Mouse (Mus musculus) embryonic facial prominence, embryonic 10.5 days (tissue): ENCODE measurements at regions not wholly inside any gene's neighbourhood (a gene's known extent, or its start where the extent isn't known, plus 50 kb on each side); places are given as distances from the start of the nearest gene placed in this dataset.
A peak's percentile ranks its signal among the peaks of the same experiment; 100 is the strongest.

Experiments used
- DNase-seq: peaks from one replicate; pipeline ENCODE4 v3.0.0-alpha.2; 2017; ENCODE audit warnings: low spot score
- H3K27ac ChIP-seq: fragments of 300-500 bp; sonication (generic); replicated peaks from 2 replicates; pipeline ENCODE4 v1.5.1; 2016; ENCODE audit warnings: mild to moderate bottlenecking
- H3K27me3 ChIP-seq: fragments of 300-500 bp; sonication (generic); replicated peaks from 2 replicates; pipeline ENCODE4 v1.6.1; 2016; ENCODE audit warnings: low read depth, mild to moderate bottlenecking; ENCODE audit not compliant: poor library complexity, severe bottlenecking
- H3K36me3 ChIP-seq: fragments of 300-500 bp; sonication (generic); replicated peaks from 2 replicates; pipeline ENCODE4 v1.6.1; 2016; ENCODE audit warnings: mild to moderate bottlenecking, moderate library complexity
- H3K4me1 ChIP-seq: fragments of 300-500 bp; sonication (generic); 2 replicates; pipeline ENCODE4 v1.6.1; 2016
- H3K4me3 ChIP-seq: fragments of 300-500 bp; sonication (generic); 2 replicates; pipeline ENCODE4 v1.5.1; 2016; ENCODE audit warnings: mild to moderate bottlenecking, moderate library complexity
- H3K9me3 ChIP-seq: fragments of 300-500 bp; sonication (generic); 2 replicates; pipeline ENCODE4 v1.6.1; 2016; ENCODE audit warnings: mild to moderate bottlenecking
- WGBS: fragments of 180-500 bp; shearing (Covaris S2); methylation state at CpG from one replicate; pipeline ENCODE4 v1.1.7; 2016; 5-methylcytosine and 5-hydroxymethylcytosine counted together

GRCm38 (mm10) chrX:112984668-112985067, 200.6 kb downstream of the Chm start:
- no peaks in the 10 kb centered on the region for H3K27me3 ChIP-seq
- no peaks in the 10 kb centered on the region for H3K4me1 ChIP-seq
- H3K9me3 ChIP-seq: no peaks in the 10 kb centered on the region
- DNase-seq: no peak
- 72% methylated on average over 3 of the region's 3 CpGs for WGBS
- no peaks in the 10 kb centered on the region for H3K36me3 ChIP-seq
- no peak overlapping the region for H3K27ac ChIP-seq
- no peak overlapping the region for H3K4me3 ChIP-seq

GRCm38 (mm10) chrX:112984073-112984472, 201.2 kb downstream of the Chm start:
- Histone ChIP-seq H3K9me3 (no peaks in the 10 kb centered on the region), H3K27me3 (no peaks in the 10 kb centered on the region), H3K36me3 (no peaks in the 10 kb centered on the region), H3K4me3 (no peak overlapping the region), H3K4me1 (no peaks in the 10 kb centered on the region), H3K27ac (no peak overlapping the region)
- 50% methylated on average over 3 of the region's 3 CpGs for WGBS
- peak; percentile 7 for DNase-seq

GRCm38 (mm10) chrX:112978583-112978982, 206.7 kb downstream of the Chm start:
- no peaks in the 10 kb centered on the region for H3K27me3 ChIP-seq
- WGBS: 54% methylated on average over 3 of the region's 3 CpGs
- H3K27ac ChIP-seq: no peak overlapping the region
- H3K4me1 ChIP-seq: no peaks in the 10 kb centered on the region
- H3K36me3 ChIP-seq: no peaks in the 10 kb centered on the region
- no peaks in the 10 kb centered on the region for H3K9me3 ChIP-seq
- no peak for DNase-seq
- no peak overlapping the region for H3K4me3 ChIP-seq

GRCm38 (mm10) chrX:112964093-112964492, 221.2 kb downstream of the Chm start:
- 80% methylated on average over 3 of the region's 3 CpGs for WGBS
- DNase-seq: no peak

GRCm38 (mm10) chrX:112949792-112950191, 235.5 kb downstream of the Chm start:
- H3K27me3 ChIP-seq: no peaks in the 10 kb centered on the region
- 46% methylated on average over 1 of the region's 1 CpGs for WGBS
- no peak overlapping the region for H3K4me3 ChIP-seq
- H3K27ac ChIP-seq: no peak overlapping the region
- H3K9me3 ChIP-seq: no peaks in the 10 kb centered on the region
- H3K36me3 ChIP-seq: no peaks in the 10 kb centered on the region
- no peak for DNase-seq
- no peaks in the 10 kb centered on the region for H3K4me1 ChIP-seq

More at GRCm38 (mm10) chrX:112964093-112964492, 221.2 kb downstream of the Chm start:
- H3K27ac ChIP-seq: no peak overlapping the region
- no peaks in the 10 kb centered on the region for H3K27me3 ChIP-seq
- no peaks in the 10 kb centered on the region for H3K36me3 ChIP-seq
- H3K4me3 ChIP-seq: no peak overlapping the region
- H3K4me1 ChIP-seq: no peaks in the 10 kb centered on the region
- H3K9me3 ChIP-seq: no peaks in the 10 kb centered on the region

GRCm38 (mm10) chrX:112947521-112947920, 237.8 kb downstream of the Chm start:
- DNase-seq: no peak
- Histone ChIP-seq H3K4me3 (no peak overlapping the region), H3K4me1 (no peaks in the 10 kb centered on the region), H3K36me3 (no peaks in the 10 kb centered on the region), H3K27ac (no peak overlapping the region), H3K9me3 (no peaks in the 10 kb centered on the region), H3K27me3 (no peaks in the 10 kb centered on the region)
- WGBS: 82% methylated on average over 4 of the region's 4 CpGs

GRCm38 (mm10) chrX:112925542-112926182, 227.2 kb upstream of the Pof1b start:
- no peak overlapping the region for H3K4me3 ChIP-seq
- no peak overlapping the region for H3K27ac ChIP-seq
- no peak for DNase-seq
- no peaks in the 10 kb centered on the region for H3K27me3 ChIP-seq
- 81% methylated on average over 1 of the region's 1 CpGs for WGBS
- no peaks in the 10 kb centered on the region for H3K4me1 ChIP-seq
- no peaks in the 10 kb centered on the region for H3K9me3 ChIP-seq
- no peaks in the 10 kb centered on the region for H3K36me3 ChIP-seq

- no peak for DNase-seq
- H3K36me3 ChIP-seq: no peaks in the 10 kb centered on the region
- no peaks in the 10 kb centered on the region for H3K9me3 ChIP-seq
- no peaks in the 10 kb centered on the region for H3K4me1 ChIP-seq
- H3K27ac ChIP-seq: no peak overlapping the region
- no peak overlapping the region for H3K4me3 ChIP-seq
- no peaks in the 10 kb centered on the region for H3K27me3 ChIP-seq
- 47% methylated on average over 11 of the region's 11 CpGs for WGBS
These were observed 205.4 kb upstream of the Pof1b start for GRCm38 (mm10) chrX:112903631-112904410.

- H3K27ac ChIP-seq: no peak overlapping the region
- H3K9me3 ChIP-seq: no peaks in the 10 kb centered on the region
- 85% methylated on average over 2 of the region's 2 CpGs for WGBS
- DNase-seq: no peak
- no peak overlapping the region for H3K4me3 ChIP-seq
- no peaks in the 10 kb centered on the region for H3K4me1 ChIP-seq
- H3K36me3 ChIP-seq: no peaks in the 10 kb centered on the region
- no peaks in the 10 kb centered on the region for H3K27me3 ChIP-seq
These were observed 188.1 kb upstream of the Pof1b start for GRCm38 (mm10) chrX:112886539-112886938.
